Mouse (Mus musculus) olfactory bulb, adult 2 months (tissue): ENCODE results near the gene Immp2l.

Experiments
- CTCF ChIP-seq: fragments of 200-500 bp; IDR thresholded peaks from 2 replicates; pipeline ENCODE4 v1.5.1; 2012; ENCODE audit warnings: low read depth, mild to moderate bottlenecking, low read length, moderate library complexity; ENCODE audit not compliant: insufficient read depth
- POLR2A ChIP-seq: fragments of 200-500 bp; IDR thresholded peaks from 2 replicates; pipeline ENCODE4 v1.6.1; 2012; ENCODE audit warnings: mild to moderate bottlenecking, low read depth, low read length, moderate library complexity; ENCODE audit not compliant: insufficient read depth

DNA sequence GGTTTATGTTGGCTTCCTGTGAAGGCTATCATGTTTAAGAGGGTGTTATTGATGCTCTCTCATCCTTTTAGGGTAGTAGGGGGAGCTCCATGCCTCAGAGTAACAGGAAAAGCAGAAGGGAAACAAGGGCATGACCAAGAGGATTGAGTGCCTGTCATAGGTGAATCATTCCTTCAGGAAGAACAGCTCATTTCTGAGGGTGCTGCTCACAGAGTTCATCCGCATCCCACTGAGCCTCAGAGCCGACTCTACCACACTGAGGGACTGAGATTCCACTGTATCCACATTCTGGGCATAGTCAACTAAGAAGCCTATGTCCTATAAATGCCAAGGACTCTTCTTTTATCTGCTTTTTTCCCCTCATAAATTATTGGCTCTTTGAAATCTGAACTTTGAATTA is 497.8 kb downstream of the Immp2l start:
- TF ChIP-seq CTCF: no peak
- TF ChIP-seq POLR2A: no peak
